Mouse (Mus musculus) megakaryocyte, embryonic 14.5 days (primary cell): ENCODE data around the gene Olfr551.

Experiments
- FLI1 ChIP-seq: IDR thresholded peaks from 2 replicates; pipeline ENCODE4 v1.6.1; 2012; ENCODE audit warnings: low read length, inconsistent platforms, mixed read lengths
- GATA1 ChIP-seq: IDR thresholded peaks from 3 replicates; pipeline ENCODE4 v1.6.1; 2012; ENCODE audit warnings: mixed read lengths, low read length, inconsistent platforms, borderline replicate concordance

GRCm38 (mm10) chr7:102566219-102566618 lies 25.5 kb downstream of the Olfr551 start:
- no peak for TF ChIP-seq GATA1
- no peak for TF ChIP-seq FLI1
